Mouse (Mus musculus): ENCODE data around the gene Nme3. TPM values are rescaled to one million over a fixed set of nuclear protein-coding genes. Genes with fewer than 3 reads are reported as not detected.

The Nme3 gene
- polyA plus RNA-seq, 1 experiment from 2014 or later: 46.2 TPM

DNA sequence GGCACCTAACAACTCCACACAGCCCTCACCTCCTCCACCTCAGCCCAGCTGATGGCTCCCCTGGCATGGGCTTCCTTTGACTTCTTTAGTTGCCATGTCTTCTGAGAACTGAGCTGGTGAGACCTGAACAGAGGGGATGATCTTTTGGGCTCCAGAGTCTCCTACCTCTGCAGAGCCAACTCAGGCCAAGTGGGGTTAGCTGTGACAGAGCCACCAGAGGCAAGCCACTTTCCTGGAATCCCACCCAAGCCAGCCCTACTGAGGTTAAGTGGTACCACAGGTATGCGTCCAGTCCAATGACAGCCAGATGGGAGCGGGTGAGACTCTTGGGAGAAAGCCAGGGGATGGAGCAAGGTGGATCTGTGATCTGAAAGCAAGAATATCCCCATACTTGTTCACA is 3.0 kb upstream of the Nme3 start:
- Histone ChIP-seq H3K9me3 (no peaks in the 10 kb centered on the region), H3K4me2 (no peak overlapping the region), H3K4me1 (replicated peaks) (peaks cover 41% of the 10 kb centered on the region), H3K36me3 (peaks cover 60% of the 10 kb centered on the region), H3K4me3 (replicated peaks) (peak overlapping the region; percentile 11; the same call in 1 of the 2 replicates), H3K27me3 (no peaks in the 10 kb centered on the region), H3K27ac (no peak overlapping the region), H3K9ac (replicated peaks) (0 out of 2 replicates have a peak overlapping the region, but pooled peaks have one; percentile 0)
- no peak for ATAC-seq (ENCODE audit: insufficient number of reproducible peaks, insufficient read depth, low FRiP score, low TSS enrichment, low read depth)
- WGBS: 92% methylated on average over 2 of the region's 2 CpGs

DNA sequence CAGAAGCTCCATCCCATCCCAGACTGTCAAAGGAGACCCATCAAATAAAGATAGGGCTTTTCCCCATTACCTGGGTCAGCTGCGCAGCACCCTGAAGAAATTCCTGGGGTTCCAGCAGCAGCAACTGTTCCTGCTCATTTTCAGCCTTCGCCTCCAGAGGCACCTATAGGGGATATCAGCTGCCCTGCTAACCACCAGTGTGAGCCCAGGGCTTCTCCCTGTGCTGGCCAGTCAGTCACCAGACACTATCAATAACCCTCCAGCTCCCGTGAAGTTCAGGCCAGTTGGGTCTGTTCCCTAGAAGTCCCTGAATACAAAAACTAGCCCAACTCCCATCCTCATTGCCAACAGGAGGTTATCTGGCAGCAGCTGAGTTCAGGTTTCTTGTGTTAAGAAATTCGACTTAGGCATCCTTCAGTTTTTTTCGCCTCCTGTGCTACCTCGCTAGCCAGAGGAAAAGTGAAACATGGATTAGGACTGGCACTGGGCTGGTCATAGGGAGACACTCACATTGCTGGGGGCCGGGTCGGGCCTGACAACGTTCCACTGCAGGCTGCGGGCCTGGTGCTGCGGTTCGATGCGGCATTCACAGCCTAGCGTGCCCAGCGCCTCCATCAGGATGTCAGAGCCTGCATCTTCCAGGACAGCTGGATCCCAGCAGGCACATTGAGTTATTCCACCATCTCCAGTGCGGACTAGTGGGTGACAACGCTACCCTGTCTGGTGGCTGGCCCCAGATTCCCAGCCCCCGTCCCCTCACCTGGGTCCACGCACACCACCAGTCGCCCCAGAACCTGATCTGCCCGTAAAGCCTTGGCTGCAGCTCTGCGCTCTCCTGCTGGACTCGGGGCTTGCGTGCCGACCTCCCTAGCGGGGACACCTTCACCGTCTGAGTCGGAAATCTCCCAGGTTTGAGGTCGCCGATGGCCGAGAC is 2.0 kb upstream of the Nme3 start:
- no peak for ATAC-seq (ENCODE audit: insufficient number of reproducible peaks, insufficient read depth, low FRiP score, low TSS enrichment, low read depth)
- Histone ChIP-seq H3K27ac (peak overlapping the region; percentile 82), H3K4me3 (replicated peaks) (peak overlapping the region; percentile 92), H3K36me3 (peaks cover 63% of the 10 kb centered on the region), H3K9me3 (no peaks in the 10 kb centered on the region), H3K9ac (replicated peaks) (peak overlapping the region; percentile 90), H3K4me1 (replicated peaks) (peaks cover 40% of the 10 kb centered on the region), H3K27me3 (no peaks in the 10 kb centered on the region), H3K4me2 (peak overlapping the region; percentile 92)
- WGBS: 9% methylated on average over 31 of the region's 31 CpGs

DNA sequence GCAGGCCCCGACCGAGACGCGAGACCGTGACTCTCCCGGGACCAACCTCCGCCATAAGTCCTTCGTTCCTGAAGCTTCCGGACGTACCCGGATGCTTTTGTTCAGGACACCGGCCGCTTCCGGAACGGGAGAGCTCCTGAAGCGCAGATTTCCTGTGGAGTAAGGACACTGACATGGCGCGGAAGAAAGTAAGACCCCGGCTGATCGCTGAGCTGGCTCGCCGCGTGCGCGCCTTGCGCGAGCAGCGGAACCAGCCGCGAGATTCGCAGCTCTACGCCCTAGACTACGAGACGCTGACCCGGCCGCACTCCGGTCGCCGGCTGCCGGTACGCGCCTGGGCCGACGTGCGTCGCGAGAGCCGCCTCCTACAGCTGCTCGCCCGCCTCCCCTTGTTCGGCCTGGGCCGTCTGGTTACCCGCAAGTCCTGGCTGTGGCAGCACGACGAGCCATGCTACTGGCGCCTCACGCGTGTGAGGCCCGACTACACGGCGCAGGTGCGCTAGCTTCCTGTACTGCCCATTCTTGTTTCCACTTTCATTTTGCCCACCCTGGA is 1.2 kb upstream of the Nme3 start, which contains the start of the genes Eme2 and Mrps34:
Gene Eme2 (minus strand): TSS at position 93 of the 553 bp plus-strand sequence.
Gene Mrps34 (plus strand): TSS at position 122 of the 553 bp plus-strand sequence.
- peaks cover 69% of the 10 kb centered on the region for H3K36me3 ChIP-seq
- peak within 1 kb of the TSS; percentile 90 for H3K9ac ChIP-seq (replicated peaks)
- no peaks in the 10 kb centered on the region for H3K27me3 ChIP-seq
- peak within 1 kb of the TSS; percentile 82 for H3K27ac ChIP-seq
- peaks cover 40% of the 10 kb centered on the region for H3K4me1 ChIP-seq (replicated peaks)
- peak within 1 kb of the TSS; percentile 92 for H3K4me2 ChIP-seq
- no peaks in the 10 kb centered on the region for H3K9me3 ChIP-seq
- under 1% methylated on average over 62 of the region's 62 CpGs for WGBS
- H3K4me3 ChIP-seq (replicated peaks): peak within 1 kb of the TSS; percentile 92
- 0 out of 2 replicates have a peak, but pooled peaks have one; percentile 6 for ATAC-seq (ENCODE audit: insufficient number of reproducible peaks, insufficient read depth, low FRiP score, low TSS enrichment, low read depth)

GRCm38 (mm10) chr17:24895571-24896240 is 594 bp upstream of the Nme3 start:
- 13% methylated on average over 23 of the region's 23 CpGs for WGBS
- no peaks in the 10 kb centered on the region for H3K27me3 ChIP-seq
- H3K4me1 ChIP-seq (replicated peaks): peaks cover 40% of the 10 kb centered on the region
- peak overlapping the region; percentile 90 for H3K9ac ChIP-seq (replicated peaks)
- no peaks in the 10 kb centered on the region for H3K9me3 ChIP-seq
- H3K27ac ChIP-seq: peak overlapping the region; percentile 82
- ATAC-seq (ENCODE audit: insufficient number of reproducible peaks, insufficient read depth, low FRiP score, low TSS enrichment, low read depth): no peak
- H3K4me3 ChIP-seq (replicated peaks): peak overlapping the region; percentile 92
- peaks cover 69% of the 10 kb centered on the region for H3K36me3 ChIP-seq
- peak overlapping the region; percentile 92 for H3K4me2 ChIP-seq

DNA sequence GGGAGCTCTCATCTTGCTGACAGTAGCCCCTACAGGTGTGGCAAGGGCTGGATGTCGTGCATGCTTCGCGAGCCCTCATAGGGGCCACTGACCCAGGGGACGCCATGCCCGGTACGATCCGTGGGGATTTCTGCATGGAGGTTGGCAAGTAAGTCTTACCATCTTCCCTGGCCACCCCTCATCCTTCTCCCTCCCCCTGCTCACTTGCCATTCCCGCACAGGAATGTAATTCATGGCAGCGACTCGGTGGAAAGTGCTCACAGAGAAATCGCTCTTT is 631 bp downstream of the Nme3 start:
- no peak overlapping the region for H3K27ac ChIP-seq
- peaks cover 40% of the 10 kb centered on the region for H3K4me1 ChIP-seq (replicated peaks)
- no peaks in the 10 kb centered on the region for H3K9me3 ChIP-seq
- peaks cover 69% of the 10 kb centered on the region for H3K36me3 ChIP-seq
- no peak for ATAC-seq (ENCODE audit: insufficient number of reproducible peaks, insufficient read depth, low FRiP score, low TSS enrichment, low read depth)
- H3K9ac ChIP-seq (replicated peaks): peak overlapping the region; percentile 74
- peak overlapping the region; percentile 92 for H3K4me2 ChIP-seq
- H3K27me3 ChIP-seq: no peaks in the 10 kb centered on the region
- 37% methylated on average over 11 of the region's 11 CpGs for WGBS
- H3K4me3 ChIP-seq (replicated peaks): peak overlapping the region; percentile 92

GRCm38 (mm10) chr17:24897600-24897999 is 1.3 kb downstream of the Nme3 start:
- H3K4me2 ChIP-seq: peak overlapping the region; percentile 92; the same call in 1 of the 2 replicates

DNA sequence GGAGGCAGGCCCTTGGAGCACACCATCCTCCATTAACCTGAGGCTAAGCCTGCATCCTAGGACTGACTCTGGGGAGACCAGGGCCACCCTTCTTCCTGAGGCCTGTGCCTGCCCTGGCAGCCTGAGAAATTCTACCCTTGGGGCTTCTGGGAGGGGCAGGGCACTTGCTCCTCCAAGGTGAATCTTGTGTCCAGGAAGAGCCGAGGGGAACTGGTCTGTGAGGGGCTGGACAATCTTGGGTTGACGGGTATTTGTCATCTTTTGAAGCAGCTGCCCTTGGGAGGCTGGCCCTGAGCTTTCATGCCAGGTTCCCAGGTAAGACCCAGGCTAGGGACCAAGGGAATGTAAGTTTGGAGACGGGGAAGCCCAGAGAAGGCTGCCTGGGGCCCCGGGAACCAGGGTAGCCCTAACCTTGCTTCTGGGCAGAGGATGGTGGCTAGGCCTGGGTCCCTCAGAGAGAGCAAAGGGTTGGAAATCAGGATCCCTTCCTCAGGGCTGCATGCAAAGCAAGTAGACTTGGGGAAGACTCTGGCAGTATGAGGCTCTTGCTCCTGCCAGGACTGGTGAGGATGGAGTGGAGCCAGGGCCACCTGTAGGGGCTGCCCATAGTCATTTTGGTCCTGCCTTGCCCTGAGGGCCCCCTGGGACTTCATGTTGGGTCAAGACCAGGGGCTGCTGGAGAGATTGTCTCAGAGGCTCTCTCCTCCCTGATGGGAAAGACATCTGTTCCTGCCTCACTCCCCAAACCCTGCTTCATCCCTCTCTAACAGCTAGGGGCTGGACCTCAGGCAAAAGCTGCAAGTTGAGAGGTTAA is 1.9 kb downstream of the Nme3 start:
- WGBS: 82% methylated on average over 4 of the region's 4 CpGs
- Histone ChIP-seq H3K27ac (no peak overlapping the region), H3K4me3 (replicated peaks) (no peak overlapping the region; the same call in 1 of the 2 replicates), H3K9me3 (no peaks in the 10 kb centered on the region), H3K4me2 (no peak overlapping the region), H3K36me3 (peaks cover 69% of the 10 kb centered on the region), H3K4me1 (replicated peaks) (peaks cover 40% of the 10 kb centered on the region), H3K27me3 (no peaks in the 10 kb centered on the region), H3K9ac (replicated peaks) (no peak overlapping the region)
- no peak for ATAC-seq (ENCODE audit: insufficient number of reproducible peaks, insufficient read depth, low FRiP score, low TSS enrichment, low read depth)

More at GRCm38 (mm10) chr17:24897600-24897999, 1.3 kb downstream of the Nme3 start:
- ATAC-seq (ENCODE audit: insufficient number of reproducible peaks, insufficient read depth, low FRiP score, low TSS enrichment, low read depth): no peak
- Histone ChIP-seq H3K27me3 (no peaks in the 10 kb centered on the region), H3K4me3 (replicated peaks) (peak overlapping the region; percentile 92; the same call in 1 of the 2 replicates), H3K9me3 (no peaks in the 10 kb centered on the region), H3K9ac (replicated peaks) (0 out of 2 replicates have a peak overlapping the region, but pooled peaks have one; percentile 74), H3K27ac (no peak overlapping the region), H3K36me3 (peaks cover 69% of the 10 kb centered on the region), H3K4me1 (replicated peaks) (peaks cover 40% of the 10 kb centered on the region)
- 88% methylated on average over 4 of the region's 4 CpGs for WGBS

- H3K36me3 ChIP-seq: peaks cover 73% of the 10 kb centered on the region
These were observed 2.9 kb downstream of the Nme3 start for GRCm38 (mm10) chr17:24899153-24899552.

GRCm38 (mm10) chr17:24900014-24900413 is 3.7 kb downstream of the Nme3 start:
- WGBS: 96% methylated on average over 6 of the region's 6 CpGs
- Histone ChIP-seq H3K4me3 (replicated peaks) (no peak overlapping the region), H3K4me2 (no peak overlapping the region), H3K27me3 (no peaks in the 10 kb centered on the region), H3K36me3 (peaks cover 82% of the 10 kb centered on the region), H3K9ac (replicated peaks) (no peak overlapping the region), H3K9me3 (no peaks in the 10 kb centered on the region), H3K27ac (no peak overlapping the region), H3K4me1 (replicated peaks) (peaks cover 27% of the 10 kb centered on the region)
- no peak for ATAC-seq (ENCODE audit: insufficient number of reproducible peaks, insufficient read depth, low FRiP score, low TSS enrichment, low read depth)

More at GRCm38 (mm10) chr17:24899153-24899552, 2.9 kb downstream of the Nme3 start:
- no peak overlapping the region for H3K27ac ChIP-seq
- no peak overlapping the region for H3K4me3 ChIP-seq (replicated peaks)
- no peaks in the 10 kb centered on the region for H3K9me3 ChIP-seq
- no peak for ATAC-seq (ENCODE audit: insufficient number of reproducible peaks, insufficient read depth, low FRiP score, low TSS enrichment, low read depth)
- H3K9ac ChIP-seq (replicated peaks): no peak overlapping the region
- WGBS: 84% methylated on average over 5 of the region's 5 CpGs
- no peaks in the 10 kb centered on the region for H3K27me3 ChIP-seq
- H3K4me1 ChIP-seq (replicated peaks): peaks cover 31% of the 10 kb centered on the region
- H3K4me2 ChIP-seq: no peak overlapping the region

DNA sequence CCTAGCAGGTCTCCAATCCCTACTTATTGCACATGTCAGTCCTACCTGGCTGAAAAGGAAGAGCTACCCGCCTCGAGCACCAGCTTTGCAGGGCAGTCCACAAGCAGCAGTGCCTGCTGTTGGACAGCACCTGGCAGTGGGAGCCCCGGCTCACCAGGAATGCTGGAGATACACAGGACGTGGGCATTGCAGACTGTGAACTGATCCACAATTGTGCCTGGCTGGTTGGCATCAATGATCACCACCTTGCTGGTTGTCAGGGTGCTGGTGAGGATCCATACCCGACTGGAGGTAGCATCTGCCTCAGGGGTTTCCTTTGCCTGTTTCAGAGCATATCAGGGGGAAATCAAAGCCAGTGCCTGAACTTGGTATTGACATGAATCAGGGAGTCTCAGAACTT is 5.8 kb downstream of the Nme3 start:
- Histone ChIP-seq H3K9me3 (no peaks in the 10 kb centered on the region), H3K9ac (replicated peaks) (no peak overlapping the region), H3K27ac (no peak overlapping the region), H3K36me3 (peaks cover 100% of the 10 kb centered on the region), H3K4me1 (replicated peaks) (peaks cover 10% of the 10 kb centered on the region), H3K4me2 (no peak overlapping the region), H3K4me3 (replicated peaks) (no peak overlapping the region), H3K27me3 (no peaks in the 10 kb centered on the region)
- 83% methylated on average over 5 of the region's 5 CpGs for WGBS
- ATAC-seq (ENCODE audit: insufficient number of reproducible peaks, insufficient read depth, low FRiP score, low TSS enrichment, low read depth): no peak
